Mouse (Mus musculus): ENCODE data around the gene Hpn. TPM values are rescaled to one million over a fixed set of nuclear protein-coding genes. Genes with fewer than 3 reads are reported as not detected.

Hpn gene
- polyA plus RNA-seq, 1 experiment from 2014 or later: 145 TPM

DNA sequence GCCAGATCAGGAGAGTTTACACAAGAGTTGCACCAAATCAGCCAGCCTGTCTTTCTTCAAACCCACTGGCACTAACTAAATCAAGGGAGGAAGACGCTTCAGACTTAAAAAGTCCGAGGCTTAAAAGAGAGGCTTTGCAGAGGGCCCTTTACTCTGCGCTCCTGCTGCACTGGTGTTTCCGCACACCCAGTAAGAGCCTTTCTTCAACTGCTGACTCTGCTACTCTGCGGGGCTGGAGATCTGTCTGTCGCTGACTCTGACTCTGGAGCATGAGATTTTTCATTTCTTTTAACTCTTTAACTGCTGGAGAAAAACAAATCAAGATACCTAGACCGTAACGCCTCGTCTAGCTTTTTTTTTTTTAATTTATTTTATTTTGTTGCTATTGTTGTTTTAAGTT, 30.9 kb downstream of the Hpn start:
- H3K36me3 ChIP-seq (ENCODE audit: control insufficient read depth, insufficient read depth): no peaks in the 10 kb centered on the region
- H3K4me2 ChIP-seq (ENCODE audit: low read depth, low read length): no peak overlapping the region
- no peak overlapping the region for H3K4me3 ChIP-seq (ENCODE audit: low read depth, low read length)
- H3K4me1 ChIP-seq (ENCODE audit: control insufficient read depth, low read depth, low read length): no peaks in the 10 kb centered on the region; the same call in 1 of the 2 replicates
- 0 out of 2 replicates have a peak overlapping the region, but pooled peaks have one; percentile 18 for H3K27ac ChIP-seq (ENCODE audit: low read length)
- no peaks in the 10 kb centered on the region for H3K9me3 ChIP-seq (replicated peaks; ENCODE audit: control insufficient read depth, low read length)
- H3K27me3 ChIP-seq (ENCODE audit: control insufficient read depth, insufficient read depth, low read depth, low read length): no peaks in the 10 kb centered on the region
- no peak for ATAC-seq (ENCODE audit: low read depth)
- WGBS (ENCODE audit: insufficient replicate concordance): 48% methylated on average over 9 of the region's 9 CpGs
- H3K9ac ChIP-seq (ENCODE audit: low read depth, low read length): no peak overlapping the region

DNA sequence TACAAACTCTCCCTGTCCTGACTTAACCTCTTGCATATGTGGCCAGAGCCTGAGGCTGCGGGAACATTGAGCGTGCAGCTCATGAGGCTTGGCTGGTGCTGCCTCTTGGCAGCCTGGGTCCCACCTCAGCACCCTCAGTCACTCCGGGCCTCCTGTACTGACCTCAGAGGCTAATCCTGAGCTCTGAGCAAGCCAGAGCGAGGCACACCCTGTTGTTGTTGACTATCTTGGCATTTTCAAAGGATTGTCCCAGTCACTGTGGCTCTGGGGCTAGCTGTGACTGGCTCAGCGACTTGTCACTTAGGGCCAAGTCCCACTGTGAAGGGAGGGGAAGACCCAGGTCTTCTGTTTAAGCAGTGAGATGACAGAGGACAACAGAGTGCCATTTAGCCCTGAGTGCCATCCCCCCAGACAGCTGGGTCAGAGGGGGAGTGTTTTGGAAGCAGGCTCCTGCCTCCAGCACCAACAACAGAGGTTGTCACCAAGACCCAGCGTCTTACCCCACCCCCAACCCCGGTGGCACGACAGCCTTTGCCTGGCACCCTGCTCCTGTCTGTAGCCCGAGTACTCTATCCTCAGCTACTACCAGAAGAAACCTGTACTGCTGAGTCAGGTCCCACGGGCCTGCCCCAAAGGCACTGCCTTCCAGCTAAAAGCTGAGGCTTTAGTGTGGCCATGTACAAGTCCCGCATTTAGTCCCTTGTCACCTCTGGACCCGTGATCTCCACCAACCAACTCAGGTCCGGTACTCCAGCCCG, 32.1 kb downstream of the Hpn start:
- no peaks in the 10 kb centered on the region for H3K36me3 ChIP-seq (ENCODE audit: control insufficient read depth, insufficient read depth)
- WGBS (ENCODE audit: insufficient replicate concordance): 53% methylated on average over 14 of the region's 14 CpGs
- H3K4me3 ChIP-seq (ENCODE audit: low read depth, low read length): no peak overlapping the region
- no peak overlapping the region for H3K4me2 ChIP-seq (ENCODE audit: low read depth, low read length)
- peak; percentile 47; the same call in 1 of the 2 replicates for ATAC-seq (ENCODE audit: low read depth)
- no peaks in the 10 kb centered on the region for H3K9me3 ChIP-seq (replicated peaks; ENCODE audit: control insufficient read depth, low read length)
- H3K27me3 ChIP-seq (ENCODE audit: control insufficient read depth, insufficient read depth, low read depth, low read length): no peaks in the 10 kb centered on the region
- H3K9ac ChIP-seq (ENCODE audit: low read depth, low read length): no peak overlapping the region
- no peaks in the 10 kb centered on the region; the same call in 1 of the 2 replicates for H3K4me1 ChIP-seq (ENCODE audit: control insufficient read depth, low read depth, low read length)
- no peak overlapping the region for H3K27ac ChIP-seq (ENCODE audit: low read length)

DNA sequence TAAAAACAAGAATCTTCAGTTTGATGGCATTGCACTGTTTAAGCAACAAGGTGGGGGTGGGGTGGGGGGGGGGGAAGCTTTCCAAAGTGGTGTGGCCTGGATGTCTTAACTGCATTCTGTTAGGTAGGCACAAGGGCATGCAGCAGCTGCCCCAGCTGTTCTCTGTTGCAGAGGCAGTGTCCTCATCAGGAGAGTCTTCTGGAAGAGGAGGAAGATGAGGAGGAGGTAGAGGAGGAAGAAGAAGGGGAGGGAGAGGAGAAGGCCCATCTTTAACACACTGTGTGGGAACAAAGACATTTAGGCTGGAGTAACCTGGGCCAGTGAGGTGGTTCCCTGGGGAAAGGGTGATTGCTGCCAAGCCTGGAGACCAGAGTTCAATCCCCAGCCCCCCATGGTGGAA, 33.0 kb downstream of the Hpn start:
- Histone ChIP-seq H3K27me3 (ENCODE audit: control insufficient read depth, insufficient read depth, low read depth, low read length) (no peaks in the 10 kb centered on the region), H3K4me1 (ENCODE audit: control insufficient read depth, low read depth, low read length) (no peaks in the 10 kb centered on the region; the same call in 1 of the 2 replicates), H3K36me3 (ENCODE audit: control insufficient read depth, insufficient read depth) (no peaks in the 10 kb centered on the region), H3K4me3 (ENCODE audit: low read depth, low read length) (no peak overlapping the region), H3K9ac (ENCODE audit: low read depth, low read length) (no peak overlapping the region), H3K4me2 (ENCODE audit: low read depth, low read length) (no peak overlapping the region), H3K27ac (ENCODE audit: low read length) (no peak overlapping the region), H3K9me3 (replicated peaks; ENCODE audit: control insufficient read depth, low read length) (no peaks in the 10 kb centered on the region)
- ATAC-seq (ENCODE audit: low read depth): no peak

DNA sequence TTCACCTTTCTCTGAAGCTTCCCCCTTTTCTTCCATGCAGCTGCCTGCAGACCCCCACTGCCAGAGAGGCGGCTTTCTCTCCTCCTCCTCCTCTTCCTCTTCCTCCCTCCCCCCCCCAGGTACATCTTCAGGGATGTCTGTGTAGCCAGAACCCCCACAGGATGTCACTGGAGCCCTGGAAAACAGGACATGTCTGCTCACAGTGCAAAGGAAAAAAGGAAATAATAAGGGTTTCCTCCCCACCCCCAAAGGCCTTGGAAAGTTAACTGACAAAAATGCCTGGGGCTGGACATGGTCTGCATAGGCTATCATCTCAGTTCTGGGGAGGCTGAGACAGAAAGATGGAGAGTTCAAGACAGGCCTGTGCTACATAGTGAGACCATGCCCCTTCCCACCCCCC, 34.0 kb downstream of the Hpn start:
- Histone ChIP-seq H3K27ac (ENCODE audit: low read length) (no peak overlapping the region), H3K27me3 (ENCODE audit: control insufficient read depth, insufficient read depth, low read depth, low read length) (no peaks in the 10 kb centered on the region), H3K9me3 (replicated peaks; ENCODE audit: control insufficient read depth, low read length) (no peaks in the 10 kb centered on the region), H3K4me3 (ENCODE audit: low read depth, low read length) (no peak overlapping the region), H3K36me3 (ENCODE audit: control insufficient read depth, insufficient read depth) (no peaks in the 10 kb centered on the region), H3K4me1 (ENCODE audit: control insufficient read depth, low read depth, low read length) (no peaks in the 10 kb centered on the region; the same call in 1 of the 2 replicates), H3K4me2 (ENCODE audit: low read depth, low read length) (no peak overlapping the region), H3K9ac (ENCODE audit: low read depth, low read length) (no peak overlapping the region)
- WGBS (ENCODE audit: insufficient replicate concordance): 24% methylated on average over 1 of the region's 1 CpGs
- ATAC-seq (ENCODE audit: low read depth): no peak

DNA sequence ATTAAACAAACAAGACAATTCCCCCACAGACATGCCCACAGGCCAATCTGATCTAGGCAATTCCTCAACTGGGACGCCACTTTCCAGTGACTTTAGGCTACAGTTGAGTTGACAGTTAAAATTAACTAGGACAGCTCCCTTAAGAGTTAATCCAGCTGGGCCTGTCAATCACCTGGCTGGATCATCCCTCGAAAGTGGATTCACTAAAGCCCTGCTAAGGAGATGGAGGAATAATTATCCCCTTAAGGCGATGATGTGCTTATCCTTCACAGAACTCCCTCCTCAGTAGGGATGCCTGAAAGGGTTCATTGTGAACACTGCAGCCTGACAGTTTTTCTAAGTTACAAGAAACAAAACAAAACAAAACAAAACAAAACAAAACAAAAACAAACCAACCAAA, 34.5 kb downstream of the Hpn start:
- no peaks in the 10 kb centered on the region for H3K9me3 ChIP-seq (replicated peaks; ENCODE audit: control insufficient read depth, low read length)
- H3K9ac ChIP-seq (ENCODE audit: low read depth, low read length): no peak overlapping the region
- no peaks in the 10 kb centered on the region for H3K27me3 ChIP-seq (ENCODE audit: control insufficient read depth, insufficient read depth, low read depth, low read length)
- ATAC-seq (ENCODE audit: low read depth): no peak
- no peaks in the 10 kb centered on the region; the same call in 1 of the 2 replicates for H3K4me1 ChIP-seq (ENCODE audit: control insufficient read depth, low read depth, low read length)
- H3K36me3 ChIP-seq (ENCODE audit: control insufficient read depth, insufficient read depth): no peaks in the 10 kb centered on the region
- H3K27ac ChIP-seq (ENCODE audit: low read length): no peak overlapping the region
- H3K4me2 ChIP-seq (ENCODE audit: low read depth, low read length): no peak overlapping the region
- 68% methylated on average over 3 of the region's 3 CpGs for WGBS (ENCODE audit: insufficient replicate concordance)
- no peak overlapping the region for H3K4me3 ChIP-seq (ENCODE audit: low read depth, low read length)

DNA sequence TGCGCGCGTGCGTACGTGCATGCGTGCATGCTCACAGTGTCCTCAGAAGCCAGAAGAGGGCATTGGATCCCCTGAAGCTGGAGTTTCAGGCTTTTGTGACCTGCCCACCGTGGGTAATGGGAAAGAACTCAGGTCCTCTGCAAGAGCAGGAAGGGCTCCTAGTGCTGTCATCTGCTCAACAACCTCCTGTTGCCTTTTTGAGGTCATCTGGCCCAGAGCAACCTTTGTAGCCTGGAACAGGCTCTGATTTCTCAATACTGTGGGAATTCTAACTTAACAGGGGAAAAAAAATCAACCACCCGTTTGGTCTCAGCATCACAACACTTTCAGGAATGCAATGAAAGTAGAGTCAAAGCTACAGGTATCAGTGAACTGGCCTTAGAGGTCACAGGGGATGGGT, 35.4 kb downstream of the Hpn start:
- H3K27ac ChIP-seq (ENCODE audit: low read length): no peak overlapping the region
- ATAC-seq (ENCODE audit: low read depth): peak; percentile 37; the same call in 1 of the 2 replicates
- no peaks in the 10 kb centered on the region for H3K36me3 ChIP-seq (ENCODE audit: control insufficient read depth, insufficient read depth)
- WGBS (ENCODE audit: insufficient replicate concordance): 67% methylated on average over 8 of the region's 8 CpGs
- H3K4me3 ChIP-seq (ENCODE audit: low read depth, low read length): no peak overlapping the region
- H3K4me2 ChIP-seq (ENCODE audit: low read depth, low read length): no peak overlapping the region
- no peaks in the 10 kb centered on the region for H3K9me3 ChIP-seq (replicated peaks; ENCODE audit: control insufficient read depth, low read length)
- no peak overlapping the region for H3K9ac ChIP-seq (ENCODE audit: low read depth, low read length)
- no peaks in the 10 kb centered on the region for H3K27me3 ChIP-seq (ENCODE audit: control insufficient read depth, insufficient read depth, low read depth, low read length)
- no peaks in the 10 kb centered on the region; the same call in 1 of the 2 replicates for H3K4me1 ChIP-seq (ENCODE audit: control insufficient read depth, low read depth, low read length)

DNA sequence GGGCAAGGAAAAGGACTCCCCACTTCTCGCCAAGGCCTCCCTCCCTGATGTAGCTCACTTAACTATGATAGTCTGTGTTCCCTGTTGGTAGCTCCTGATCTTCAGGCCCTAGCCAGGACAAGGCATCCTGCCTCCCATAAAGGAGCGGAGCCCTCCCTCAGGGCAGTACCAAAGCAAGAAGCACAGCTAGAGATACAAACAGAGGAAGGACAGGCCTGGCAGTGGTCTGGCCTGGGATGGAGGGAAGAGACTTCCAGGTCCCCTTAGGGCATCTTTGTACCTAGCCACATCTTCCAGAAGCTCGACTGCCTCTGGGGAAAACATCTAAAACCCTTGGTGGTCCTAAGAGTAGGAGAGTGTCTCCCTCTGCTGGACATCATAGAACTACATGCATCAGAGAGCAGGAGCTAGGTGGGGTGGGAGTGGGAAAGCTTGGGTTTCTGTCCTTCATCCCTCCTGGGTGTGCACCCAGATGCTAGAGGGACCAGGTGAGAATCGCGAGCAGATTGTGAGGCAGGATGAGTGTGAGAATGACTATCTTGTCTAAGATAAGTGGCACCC, 37.1 kb downstream of the Hpn start:
- no peak overlapping the region for H3K9ac ChIP-seq (ENCODE audit: low read depth, low read length)
- WGBS (ENCODE audit: insufficient replicate concordance): 30% methylated on average over 5 of the region's 5 CpGs

DNA sequence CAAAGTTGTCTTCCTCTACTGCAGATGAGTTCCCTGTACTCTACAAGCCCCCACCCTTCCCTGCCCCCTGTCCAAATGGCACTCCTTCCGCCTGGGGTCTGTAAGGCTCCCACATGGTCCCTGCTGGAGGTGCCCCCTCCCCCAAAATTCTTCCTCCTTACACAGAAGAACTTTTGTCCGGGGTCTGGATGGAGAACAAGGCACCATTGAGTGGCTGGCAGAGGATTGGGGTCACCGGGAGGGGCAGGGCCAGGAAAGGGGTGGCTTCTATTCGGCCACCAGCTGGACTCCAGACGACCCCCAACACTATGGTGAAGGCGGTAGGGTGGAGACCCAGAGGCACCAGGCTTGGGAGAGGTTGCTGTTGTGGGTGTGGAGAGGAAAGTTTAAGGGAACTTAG, 37.6 kb downstream of the Hpn start:
- Histone ChIP-seq H3K36me3 (ENCODE audit: control insufficient read depth, insufficient read depth) (no peaks in the 10 kb centered on the region), H3K4me1 (ENCODE audit: control insufficient read depth, low read depth, low read length) (no peaks in the 10 kb centered on the region; the same call in 1 of the 2 replicates), H3K9ac (ENCODE audit: low read depth, low read length) (no peak overlapping the region), H3K4me3 (ENCODE audit: low read depth, low read length) (no peak overlapping the region), H3K9me3 (replicated peaks; ENCODE audit: control insufficient read depth, low read length) (no peaks in the 10 kb centered on the region), H3K4me2 (ENCODE audit: low read depth, low read length) (no peak overlapping the region), H3K27ac (ENCODE audit: low read length) (no peak overlapping the region), H3K27me3 (ENCODE audit: control insufficient read depth, insufficient read depth, low read depth, low read length) (no peaks in the 10 kb centered on the region)
- WGBS (ENCODE audit: insufficient replicate concordance): 47% methylated on average over 6 of the region's 6 CpGs
- no peak for ATAC-seq (ENCODE audit: low read depth)

More for the DNA sequence above, 37.1 kb downstream of the Hpn start:
- H3K4me1 ChIP-seq (ENCODE audit: control insufficient read depth, low read depth, low read length): no peaks in the 10 kb centered on the region; the same call in 1 of the 2 replicates
- no peaks in the 10 kb centered on the region for H3K9me3 ChIP-seq (replicated peaks; ENCODE audit: control insufficient read depth, low read length)
- H3K4me2 ChIP-seq (ENCODE audit: low read depth, low read length): no peak overlapping the region
- H3K27ac ChIP-seq (ENCODE audit: low read length): no peak overlapping the region
- H3K36me3 ChIP-seq (ENCODE audit: control insufficient read depth, insufficient read depth): no peaks in the 10 kb centered on the region
- ATAC-seq (ENCODE audit: low read depth): no peak
- no peaks in the 10 kb centered on the region for H3K27me3 ChIP-seq (ENCODE audit: control insufficient read depth, insufficient read depth, low read depth, low read length)
- H3K4me3 ChIP-seq (ENCODE audit: low read depth, low read length): no peak overlapping the region

DNA sequence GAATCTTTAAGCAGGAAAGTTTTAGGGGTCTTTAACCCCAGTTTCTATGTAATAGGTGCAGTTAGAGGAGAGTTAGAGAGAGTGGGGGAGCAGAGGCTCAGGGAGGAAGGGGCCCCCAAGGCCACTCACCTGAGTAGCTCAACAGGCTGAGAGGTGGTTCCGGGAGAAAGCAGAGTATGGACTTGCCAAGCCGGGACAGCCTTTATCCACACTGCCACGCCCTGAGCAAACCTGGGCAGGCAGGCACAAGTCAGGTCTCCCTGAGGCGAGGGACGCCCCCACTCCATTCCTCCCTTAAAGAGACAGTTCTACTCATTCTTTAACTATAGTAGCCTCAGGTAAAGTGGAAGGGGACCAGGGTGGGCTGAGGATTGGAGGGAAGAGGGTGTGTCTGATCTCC, 38.6 kb downstream of the Hpn start, which contains the start of gene Fxyd3:
Fxyd3 (minus strand) TSS at position 213 of the 400 bp plus-strand sequence.
- H3K36me3 ChIP-seq (ENCODE audit: control insufficient read depth, insufficient read depth): no peaks in the 10 kb centered on the region
- WGBS (ENCODE audit: insufficient replicate concordance): 43% methylated on average over 5 of the region's 5 CpGs
- no peak for ATAC-seq (ENCODE audit: low read depth)
- no peak within 1 kb of the TSS for H3K4me2 ChIP-seq (ENCODE audit: low read depth, low read length)
- no peak within 1 kb of the TSS for H3K9ac ChIP-seq (ENCODE audit: low read depth, low read length)
- no peak within 1 kb of the TSS for H3K27ac ChIP-seq (ENCODE audit: low read length)
- H3K27me3 ChIP-seq (ENCODE audit: control insufficient read depth, insufficient read depth, low read depth, low read length): no peaks in the 10 kb centered on the region
- H3K9me3 ChIP-seq (replicated peaks; ENCODE audit: control insufficient read depth, low read length): no peaks in the 10 kb centered on the region
- no peak within 1 kb of the TSS for H3K4me3 ChIP-seq (ENCODE audit: low read depth, low read length)
- no peaks in the 10 kb centered on the region; the same call in 1 of the 2 replicates for H3K4me1 ChIP-seq (ENCODE audit: control insufficient read depth, low read depth, low read length)
